Mouse (Mus musculus): ENCODE results near the gene Dkkl1.
A peak's percentile ranks its signal among the peaks of the same experiment; 100 is the strongest.

DNA sequence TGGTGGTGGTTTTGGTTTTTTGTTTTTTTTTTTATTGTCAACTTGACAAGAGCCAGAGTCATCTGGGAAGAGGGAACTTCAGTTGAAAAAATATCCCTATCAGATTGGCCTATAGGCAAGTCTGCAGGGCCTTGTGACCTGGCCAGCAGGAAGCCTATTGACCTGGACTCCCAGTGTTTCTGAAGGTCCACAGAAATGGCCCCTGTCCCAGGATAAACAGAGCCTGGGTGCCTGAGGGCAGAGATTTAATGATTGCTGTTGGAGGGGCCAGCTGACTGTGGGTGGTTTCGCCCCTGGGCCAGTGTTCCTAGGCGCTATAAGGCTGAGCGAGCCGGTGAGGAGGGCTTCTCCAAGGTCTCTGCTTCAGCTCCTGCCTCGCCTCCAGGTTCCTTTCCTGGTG is 1.8 kb upstream of the Dkkl1 start:
- TF ChIP-seq CTCF (IDR thresholded peaks at IDR 0.05; ENCODE audit: low read depth, low read length), result no peak
- TF ChIP-seq POLR2A (IDR thresholded peaks at IDR 0.05; ENCODE audit: insufficient read depth, low read length), result no peak
- TF ChIP-seq EP300 (IDR thresholded peaks at IDR 0.05; ENCODE audit: insufficient read depth, low read depth, low read length), result 0 out of 2 replicates have a peak, but pooled peaks have one; percentile 18
